Mouse (Mus musculus) macrophage (primary cell): ENCODE data around the gene Shpk. TPM values are rescaled to one million over a fixed set of nuclear protein-coding genes. Genes with fewer than 3 reads are reported as not detected.

Experiments
- H3K27ac ChIP-seq: fragments of 350-480 bp; formaldehyde crosslinking; 2 replicates; pipeline ENCODE4 v1.9.0; 2021
- H3K36me3 ChIP-seq: fragments of 350-480 bp; formaldehyde crosslinking; 2 replicates; pipeline ENCODE4 v1.9.0; 2021; ENCODE audit errors: inconsistent target
- H3K4me3 ChIP-seq: fragments of 350-480 bp; formaldehyde crosslinking; 2 replicates; pipeline ENCODE4 v1.9.0; 2021; ENCODE audit errors: inconsistent target
- H3K79me2 ChIP-seq: fragments of 350-480 bp; formaldehyde crosslinking; 2 replicates; pipeline ENCODE4 v1.9.0; 2021; ENCODE audit errors: inconsistent target
- WGBS: methylation state at CpG from one replicate; pipeline ENCODE4 v1.1.7; 2026; ENCODE audit warnings: inconsistent platforms; ENCODE audit not compliant: missing documents; 5-methylcytosine and 5-hydroxymethylcytosine counted together
- polyA plus RNA-seq: library from polyadenylated mRNA; stranded (reverse); fragments of 250-400 nt; gene quantifications from 3 replicates; pipeline ENCODE4 v1.2.4, GENCODE M21; 2018; ENCODE audit warnings: inconsistent platforms

Shpk gene
- polyA plus RNA-seq, 1 experiment from 2014 or later: 3.1 TPM

DNA sequence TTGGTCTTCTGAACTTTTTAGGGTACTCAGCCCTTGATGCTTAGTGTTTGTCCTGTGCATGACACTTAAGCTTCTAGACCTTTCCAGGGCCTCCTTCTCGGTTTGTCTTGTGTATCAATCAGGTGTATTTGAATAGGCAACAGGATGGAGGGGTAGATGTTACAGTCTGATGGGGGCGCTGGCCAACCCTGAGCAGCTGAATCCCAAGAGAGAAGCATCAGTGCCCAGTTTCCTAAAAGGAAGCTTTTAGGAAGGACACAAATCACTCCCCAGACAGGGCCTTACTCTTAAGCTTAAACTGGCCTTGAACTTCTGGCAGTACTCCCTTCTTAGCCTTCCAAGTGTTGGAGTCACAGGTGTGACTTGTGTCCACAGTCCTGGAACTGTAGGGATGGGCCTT, 21.4 kb upstream of the Shpk start:
- Histone ChIP-seq H3K36me3 (peaks cover 4% of the 10 kb centered on the region; the same call in 1 of the 2 replicates), H3K27ac (no peak overlapping the region), H3K4me3 (peak overlapping the region; percentile 93), H3K79me2 (peaks cover 64% of the 10 kb centered on the region)
- WGBS: 32% methylated on average over 2 of the region's 2 CpGs

DNA sequence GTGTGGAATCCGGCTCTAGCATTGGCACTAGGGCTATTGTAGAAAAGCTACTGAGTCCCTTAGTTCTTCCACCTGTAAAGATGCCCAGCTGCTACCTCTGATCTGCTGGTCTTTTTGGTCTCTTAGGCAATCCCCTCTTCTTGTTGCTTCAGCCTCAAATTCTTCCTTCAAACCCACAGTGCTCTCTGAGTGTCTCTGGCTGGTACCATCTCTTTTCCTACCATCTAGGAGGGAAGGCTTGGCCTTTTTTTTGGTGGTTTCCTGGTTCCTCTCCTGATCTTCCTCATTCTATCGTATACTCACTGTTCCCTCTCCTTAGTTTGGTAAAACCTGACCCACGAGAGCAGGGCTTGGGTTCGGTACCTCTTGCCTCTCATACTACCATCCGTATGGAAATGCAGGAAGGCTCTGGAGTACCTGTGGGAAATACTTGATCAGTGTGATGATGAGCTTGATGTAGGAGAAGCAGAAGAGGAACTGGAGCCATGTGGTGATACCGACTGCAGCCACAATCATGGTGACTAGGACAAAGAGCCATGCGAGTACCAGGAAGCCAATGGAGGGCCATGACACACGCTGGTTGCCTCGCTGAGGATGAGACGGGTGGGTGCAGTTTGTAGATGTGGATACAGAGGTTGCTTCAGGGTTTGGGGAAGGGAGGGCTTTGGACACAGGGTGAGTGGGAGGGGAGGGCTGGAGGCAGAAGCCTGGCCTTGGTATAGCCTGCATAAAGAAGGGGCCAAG, 13.2 kb upstream of the Shpk start:
- 60% methylated on average over 10 of the region's 10 CpGs for WGBS
- Histone ChIP-seq H3K4me3 (no peak overlapping the region), H3K27ac (peak overlapping the region; percentile 10; the same call in 1 of the 2 replicates), H3K36me3 (peaks cover 68% of the 10 kb centered on the region), H3K79me2 (no peaks in the 10 kb centered on the region)

GRCm38 (mm10) chr11:73187231-73187630, 12.0 kb upstream of the Shpk start:
- H3K36me3 ChIP-seq: peaks cover 79% of the 10 kb centered on the region
- H3K27ac ChIP-seq: no peak overlapping the region
- H3K4me3 ChIP-seq: no peak overlapping the region
- no peaks in the 10 kb centered on the region for H3K79me2 ChIP-seq
- WGBS: 97% methylated on average over 6 of the region's 6 CpGs

DNA sequence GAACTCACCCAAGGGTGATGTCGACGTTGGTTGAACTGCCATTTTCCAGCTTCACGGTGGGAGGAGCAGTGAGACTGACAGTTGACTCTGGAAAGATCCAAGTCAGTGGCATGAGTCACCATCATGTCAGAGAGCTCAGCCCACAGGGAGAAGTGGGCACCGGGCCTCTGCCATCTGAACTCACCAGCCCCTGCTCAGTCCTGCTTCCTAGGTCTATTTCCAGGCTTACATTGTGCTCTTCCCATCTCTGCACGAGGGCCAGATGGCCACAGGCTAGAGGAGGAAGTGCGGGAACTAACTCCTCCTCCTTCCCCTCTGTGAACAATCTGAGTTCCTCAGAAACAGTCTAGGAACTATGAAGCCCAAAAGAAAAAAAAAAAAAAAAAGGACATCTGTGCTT, 6.2 kb upstream of the Shpk start:
- H3K36me3 ChIP-seq: peaks cover 45% of the 10 kb centered on the region
- H3K79me2 ChIP-seq: peaks cover 28% of the 10 kb centered on the region
- H3K27ac ChIP-seq: peak overlapping the region; percentile 42
- no peak overlapping the region for H3K4me3 ChIP-seq
- 23% methylated on average over 6 of the region's 6 CpGs for WGBS

- H3K4me3 ChIP-seq: no peak overlapping the region
- WGBS: 82% methylated on average over 2 of the region's 2 CpGs
Measured at GRCm38 (mm10) chr11:73194444-73194843, 4.8 kb upstream of the Shpk start.

GRCm38 (mm10) chr11:73198190-73198589, 1.1 kb upstream of the Shpk start:
- Histone ChIP-seq H3K36me3 (no peaks in the 10 kb centered on the region; the same call in 1 of the 2 replicates), H3K4me3 (peak overlapping the region; percentile 94), H3K27ac (peak overlapping the region; percentile 81), H3K79me2 (peaks cover 36% of the 10 kb centered on the region)
- WGBS: 22% methylated on average over 1 of the region's 1 CpGs

More at GRCm38 (mm10) chr11:73194444-73194843, 4.8 kb upstream of the Shpk start:
- Histone ChIP-seq H3K27ac (no peak overlapping the region), H3K36me3 (peaks cover 31% of the 10 kb centered on the region), H3K79me2 (peaks cover 36% of the 10 kb centered on the region)

GRCm38 (mm10) chr11:73198603-73199229, 544 bp upstream of the Shpk start, which contains the start of gene Ctns:
Ctns (minus strand) TSS chr11:73199042.
- H3K36me3 ChIP-seq: no peaks in the 10 kb centered on the region; the same call in 1 of the 2 replicates
- peak within 1 kb of the TSS; percentile 94 for H3K4me3 ChIP-seq
- peaks cover 36% of the 10 kb centered on the region for H3K79me2 ChIP-seq

GRCm38 (mm10) chr11:73199879-73200278, 619 bp downstream of the Shpk start:
- Histone ChIP-seq H3K79me2 (peaks cover 36% of the 10 kb centered on the region), H3K36me3 (no peaks in the 10 kb centered on the region; the same call in 1 of the 2 replicates), H3K27ac (no peak overlapping the region), H3K4me3 (peak overlapping the region; percentile 94)
- WGBS: 4% methylated on average over 12 of the region's 12 CpGs

More at GRCm38 (mm10) chr11:73198603-73199229, 544 bp upstream of the Shpk start, which contains the start of gene Ctns:
- H3K27ac ChIP-seq: peak within 1 kb of the TSS; percentile 81
- WGBS: 1% methylated on average over 22 of the region's 22 CpGs

GRCm38 (mm10) chr11:73201021-73201420, 1.8 kb downstream of the Shpk start:
- no peak overlapping the region for H3K4me3 ChIP-seq
- no peak overlapping the region for H3K27ac ChIP-seq
- peaks cover 26% of the 10 kb centered on the region for H3K79me2 ChIP-seq
- H3K36me3 ChIP-seq: no peaks in the 10 kb centered on the region; the same call in 1 of the 2 replicates
- 82% methylated on average over 2 of the region's 2 CpGs for WGBS

DNA sequence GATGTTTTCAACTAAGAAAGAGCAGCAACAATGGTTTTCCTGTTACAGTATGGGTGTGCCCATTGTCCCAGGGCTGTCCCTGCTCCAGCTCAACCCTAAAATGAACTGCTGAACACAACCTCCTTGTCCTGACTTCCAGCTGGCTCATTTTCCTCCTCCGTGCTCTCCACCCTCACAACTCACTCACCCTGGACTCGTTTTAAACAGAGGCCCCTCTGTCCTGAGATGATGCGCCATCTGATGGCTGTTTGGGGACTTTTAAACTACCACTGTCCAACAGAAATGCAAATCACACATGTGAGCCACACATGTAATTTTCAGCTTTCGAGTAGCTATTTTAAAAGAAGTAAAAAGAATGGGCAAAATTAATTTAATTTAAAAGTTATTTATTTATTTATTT, 2.3 kb downstream of the Shpk start:
- Histone ChIP-seq H3K79me2 (peaks cover 22% of the 10 kb centered on the region), H3K4me3 (no peak overlapping the region), H3K27ac (no peak overlapping the region), H3K36me3 (no peaks in the 10 kb centered on the region)
- 62% methylated on average over 4 of the region's 4 CpGs for WGBS

DNA sequence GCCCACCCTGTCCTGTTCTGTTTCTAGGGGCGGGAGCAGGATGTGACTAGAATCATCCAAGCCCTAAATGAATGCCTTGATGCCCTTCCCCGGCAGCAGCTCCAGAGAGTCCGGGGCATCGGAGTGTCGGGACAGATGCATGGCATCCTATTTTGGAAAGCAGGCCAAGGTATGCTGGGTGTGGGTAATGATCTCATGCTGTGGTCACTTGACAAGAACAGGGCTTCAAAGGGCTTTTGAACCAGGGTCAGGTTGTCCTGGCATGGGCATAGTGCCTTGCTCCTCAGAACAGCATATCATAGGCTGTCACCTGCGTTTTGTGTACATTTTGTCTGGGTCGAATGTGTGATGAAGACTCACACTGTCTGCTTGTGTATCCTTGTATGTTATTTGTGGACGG, 4.6 kb downstream of the Shpk start:
- no peaks in the 10 kb centered on the region for H3K79me2 ChIP-seq
- no peak overlapping the region for H3K4me3 ChIP-seq
- no peaks in the 10 kb centered on the region for H3K36me3 ChIP-seq
- H3K27ac ChIP-seq: no peak overlapping the region
- 93% methylated on average over 8 of the region's 8 CpGs for WGBS

GRCm38 (mm10) chr11:73205194-73205593, 5.9 kb downstream of the Shpk start:
- WGBS: 87% methylated on average over 7 of the region's 7 CpGs
- no peaks in the 10 kb centered on the region for H3K36me3 ChIP-seq
- H3K27ac ChIP-seq: no peak overlapping the region
- no peaks in the 10 kb centered on the region for H3K79me2 ChIP-seq
- no peak overlapping the region for H3K4me3 ChIP-seq

DNA sequence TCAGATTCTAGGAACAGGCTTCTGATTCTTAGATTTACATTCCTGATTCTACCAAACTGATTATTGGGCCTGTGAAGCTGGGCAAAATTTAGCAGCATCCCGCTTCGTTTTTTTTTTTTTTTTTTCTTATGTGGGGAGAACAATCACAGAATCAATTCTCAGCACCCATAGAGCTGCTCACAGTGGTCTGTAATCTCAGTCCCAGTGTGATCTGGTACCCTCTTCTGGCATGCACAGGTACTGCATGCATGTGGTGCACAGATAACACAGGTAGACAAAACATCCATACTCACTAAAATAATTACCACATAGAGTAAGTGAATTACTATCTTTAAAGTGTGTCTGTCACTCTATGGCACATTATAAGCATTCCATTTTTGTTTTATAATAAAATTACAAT, 8.4 kb downstream of the Shpk start:
- no peaks in the 10 kb centered on the region for H3K79me2 ChIP-seq
- H3K4me3 ChIP-seq: no peak overlapping the region
- H3K36me3 ChIP-seq: no peaks in the 10 kb centered on the region
- WGBS: no CpG with 5 or more reads among the region's 2 CpGs
- no peak overlapping the region for H3K27ac ChIP-seq

DNA sequence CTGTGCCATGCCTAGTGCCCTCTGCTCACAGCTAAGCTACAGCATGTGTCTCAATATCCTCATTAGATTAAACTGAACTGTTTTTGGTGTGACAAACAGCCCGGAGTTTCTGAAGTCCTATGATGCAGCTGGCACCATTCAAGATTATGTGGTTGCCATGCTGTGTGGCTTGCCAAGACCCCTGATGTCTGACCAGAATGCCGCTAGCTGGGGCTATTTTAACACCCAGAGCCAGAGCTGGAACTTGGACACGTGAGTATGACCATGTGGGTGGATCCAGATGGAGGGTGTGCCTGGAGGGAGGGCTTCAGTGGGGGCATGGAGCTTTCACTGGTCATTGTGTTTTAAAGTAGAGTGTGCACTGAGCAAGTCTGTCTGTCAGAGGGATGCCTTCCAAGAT, 14.7 kb downstream of the Shpk start:
- Histone ChIP-seq H3K36me3 (no peaks in the 10 kb centered on the region), H3K27ac (no peak overlapping the region), H3K79me2 (no peaks in the 10 kb centered on the region), H3K4me3 (no peak overlapping the region)
- 91% methylated on average over 3 of the region's 3 CpGs for WGBS

DNA sequence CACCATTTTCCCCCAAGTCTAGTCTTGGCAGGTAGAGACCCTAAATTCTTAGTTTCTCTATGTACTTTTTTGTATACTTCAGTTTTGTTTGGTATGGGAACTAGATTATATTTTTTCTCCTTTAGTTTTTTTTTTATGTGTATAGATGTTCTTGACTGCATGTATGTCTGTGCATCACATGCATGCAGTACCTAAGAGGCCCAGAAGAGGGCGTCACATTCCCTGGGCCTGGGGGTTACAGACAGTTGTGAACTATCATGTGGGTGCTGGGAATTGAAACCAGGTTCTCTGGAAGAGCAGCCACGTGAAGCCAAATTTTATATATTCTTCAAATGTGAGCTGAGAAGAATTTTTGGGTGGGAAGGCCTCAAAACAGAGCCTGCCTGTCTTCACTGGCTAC, 20.4 kb downstream of the Shpk start:
- Histone ChIP-seq H3K36me3 (no peaks in the 10 kb centered on the region), H3K79me2 (no peaks in the 10 kb centered on the region), H3K4me3 (no peak overlapping the region), H3K27ac (no peak overlapping the region)
- 88% methylated on average over 2 of the region's 2 CpGs for WGBS
